Mouse (Mus musculus): ENCODE results near the gene Wdr78.

Wdr78 gene

GRCm38 (mm10) chr4:103114184-103115111, at the start of gene Wdr78, which contains the start of gene Mier1:
Gene Wdr78 (minus strand): TSS chr4:103114555.
Gene Mier1 (plus strand): TSS chr4:103114390.
- peak; percentile 95 for DNase-seq (ENCODE audit: extremely low read depth, insufficient read length, low spot score)

- DNase-seq (ENCODE audit: extremely low read depth, insufficient read length, low spot score), result no peak
These were observed 44.4 kb upstream of the Wdr78 start for GRCm38 (mm10) chr4:103158781-103159180.

GRCm38 (mm10) chr4:103151946-103152345, 37.6 kb upstream of the Wdr78 start:
- DNase-seq (ENCODE audit: extremely low read depth, insufficient read length, low spot score), result no peak

GRCm38 (mm10) chr4:103146339-103146738, 32.0 kb upstream of the Wdr78 start:
- no peak for DNase-seq (ENCODE audit: extremely low read depth, insufficient read length, low spot score)

- DNase-seq (ENCODE audit: extremely low read depth, insufficient read length, low spot score), result no peak
These were observed 22.6 kb upstream of the Wdr78 start for GRCm38 (mm10) chr4:103136946-103137345.

GRCm38 (mm10) chr4:103126533-103126932, 12.2 kb upstream of the Wdr78 start:
- no peak for DNase-seq (ENCODE audit: extremely low read depth, insufficient read length, low spot score)

GRCm38 (mm10) chr4:103123606-103124005, 9.3 kb upstream of the Wdr78 start:
- no peak for DNase-seq (ENCODE audit: extremely low read depth, insufficient read length, low spot score)

GRCm38 (mm10) chr4:103123086-103123485, 8.7 kb upstream of the Wdr78 start:
- no peak for DNase-seq (ENCODE audit: extremely low read depth, insufficient read length, low spot score)

GRCm38 (mm10) chr4:103120874-103121389, 6.6 kb upstream of the Wdr78 start:
- no peak for DNase-seq (ENCODE audit: extremely low read depth, insufficient read length, low spot score)

GRCm38 (mm10) chr4:103120395-103120794, 6.0 kb upstream of the Wdr78 start:
- no peak for DNase-seq (ENCODE audit: extremely low read depth, insufficient read length, low spot score)

GRCm38 (mm10) chr4:103120028-103120384, 5.7 kb upstream of the Wdr78 start:
- no peak for DNase-seq (ENCODE audit: extremely low read depth, insufficient read length, low spot score)

- peak; percentile 78 for DNase-seq (ENCODE audit: extremely low read depth, insufficient read length, low spot score)
These were observed 5.1 kb upstream of the Wdr78 start for GRCm38 (mm10) chr4:103119229-103120027.

GRCm38 (mm10) chr4:103118888-103119228, 4.5 kb upstream of the Wdr78 start:
- DNase-seq (ENCODE audit: extremely low read depth, insufficient read length, low spot score), result no peak

- DNase-seq (ENCODE audit: extremely low read depth, insufficient read length, low spot score), result no peak
These were observed 953 bp downstream of the Wdr78 start for GRCm38 (mm10) chr4:103113402-103113801.

- no peak for DNase-seq (ENCODE audit: extremely low read depth, insufficient read length, low spot score)
These were observed 1.7 kb downstream of the Wdr78 start for GRCm38 (mm10) chr4:103112651-103113050.

- no peak for DNase-seq (ENCODE audit: extremely low read depth, insufficient read length, low spot score)
These were observed 15.8 kb downstream of the Wdr78 start for GRCm38 (mm10) chr4:103098532-103098931.

GRCm38 (mm10) chr4:103095921-103096320, 18.4 kb downstream of the Wdr78 start:
- no peak for DNase-seq (ENCODE audit: extremely low read depth, insufficient read length, low spot score)

- no peak for DNase-seq (ENCODE audit: extremely low read depth, insufficient read length, low spot score)
These were observed 29.1 kb downstream of the Wdr78 start for GRCm38 (mm10) chr4:103085237-103085636.

GRCm38 (mm10) chr4:103070631-103071030, 43.7 kb downstream of the Wdr78 start:
- DNase-seq (ENCODE audit: extremely low read depth, insufficient read length, low spot score), result no peak

GRCm38 (mm10) chr4:103067906-103068655, 46.3 kb downstream of the Wdr78 start:
- no peak for DNase-seq (ENCODE audit: extremely low read depth, insufficient read length, low spot score)

- no peak for DNase-seq (ENCODE audit: extremely low read depth, insufficient read length, low spot score)
These were observed 49.4 kb downstream of the Wdr78 start for GRCm38 (mm10) chr4:103064976-103065375.
